Mouse (Mus musculus): ENCODE results near the gene Cltb. TPM values are rescaled to one million over a fixed set of nuclear protein-coding genes. Genes with fewer than 3 reads are reported as not detected.

Cltb gene
- polyA plus RNA-seq, 1 experiment from 2014 or later: 36.3 TPM

- peaks cover 7% of the 10 kb centered on the region; the same call in 1 of the 2 replicates for H3K36me3 ChIP-seq (ENCODE audit: control insufficient read depth, insufficient read depth, low read length)
- ATAC-seq (ENCODE audit: low FRiP score, low TSS enrichment): no peak
- H3K4me2 ChIP-seq (replicated peaks; ENCODE audit: low read depth, low read length): no peak overlapping the region
- H3K27me3 ChIP-seq (ENCODE audit: control insufficient read depth, insufficient read depth, low read length): no peaks in the 10 kb centered on the region
- 0 out of 2 replicates have a peak, but pooled peaks cover 2% of the 10 kb centered on the region for H3K4me1 ChIP-seq (ENCODE audit: control insufficient read depth, insufficient read depth, low read length)
- H3K27ac ChIP-seq (ENCODE audit: low read depth, low read length): no peak overlapping the region
- H3K9me3 ChIP-seq (ENCODE audit: control insufficient read depth, low read length): no peaks in the 10 kb centered on the region
- H3K9ac ChIP-seq (ENCODE audit: low read depth, low read length): no peak overlapping the region
- no peak overlapping the region for H3K4me3 ChIP-seq (ENCODE audit: low read length)
- 69% methylated on average over 4 of the region's 4 CpGs for WGBS
These were observed 6.9 kb downstream of the Cltb start for GRCm38 (mm10) chr13:54604221-54604620.

- H3K9me3 ChIP-seq (ENCODE audit: control insufficient read depth, low read length): no peaks in the 10 kb centered on the region
- H3K4me1 ChIP-seq (ENCODE audit: control insufficient read depth, insufficient read depth, low read length): no peaks in the 10 kb centered on the region
- ATAC-seq (ENCODE audit: low FRiP score, low TSS enrichment): no peak
- H3K27ac ChIP-seq (ENCODE audit: low read depth, low read length): no peak overlapping the region
- H3K36me3 ChIP-seq (ENCODE audit: control insufficient read depth, insufficient read depth, low read length): peaks cover 7% of the 10 kb centered on the region; the same call in 1 of the 2 replicates
- H3K9ac ChIP-seq (ENCODE audit: low read depth, low read length): no peak overlapping the region
- H3K27me3 ChIP-seq (ENCODE audit: control insufficient read depth, insufficient read depth, low read length): no peaks in the 10 kb centered on the region
- H3K4me2 ChIP-seq (replicated peaks; ENCODE audit: low read depth, low read length): no peak overlapping the region
- H3K4me3 ChIP-seq (ENCODE audit: low read length): no peak overlapping the region
These were observed 7.6 kb downstream of the Cltb start for GRCm38 (mm10) chr13:54603501-54603900.

- H3K27me3 ChIP-seq (ENCODE audit: control insufficient read depth, insufficient read depth, low read length): no peaks in the 10 kb centered on the region
- H3K4me1 ChIP-seq (ENCODE audit: control insufficient read depth, insufficient read depth, low read length): no peaks in the 10 kb centered on the region
- H3K4me3 ChIP-seq (ENCODE audit: low read length): no peak overlapping the region
- no peak overlapping the region for H3K9ac ChIP-seq (ENCODE audit: low read depth, low read length)
- H3K27ac ChIP-seq (ENCODE audit: low read depth, low read length): no peak overlapping the region
- no peak overlapping the region for H3K4me2 ChIP-seq (replicated peaks; ENCODE audit: low read depth, low read length)
- 15% methylated on average over 3 of the region's 3 CpGs for WGBS
- no peak for ATAC-seq (ENCODE audit: low FRiP score, low TSS enrichment)
- H3K36me3 ChIP-seq (ENCODE audit: control insufficient read depth, insufficient read depth, low read length): peaks cover 9% of the 10 kb centered on the region; the same call in 1 of the 2 replicates
- no peaks in the 10 kb centered on the region for H3K9me3 ChIP-seq (ENCODE audit: control insufficient read depth, low read length)
These were observed 8.5 kb downstream of the Cltb start for GRCm38 (mm10) chr13:54602639-54603111.

- 91% methylated on average over 12 of the region's 12 CpGs for WGBS
These were observed 12.5 kb downstream of the Cltb start for GRCm38 (mm10) chr13:54598622-54599143.

GRCm38 (mm10) chr13:54596870-54597269 is 14.3 kb downstream of the Cltb start:
- no peak overlapping the region for H3K9ac ChIP-seq (ENCODE audit: low read depth, low read length)
- H3K4me2 ChIP-seq (replicated peaks; ENCODE audit: low read depth, low read length): no peak overlapping the region
- no peak for ATAC-seq (ENCODE audit: low FRiP score, low TSS enrichment)
- H3K36me3 ChIP-seq (ENCODE audit: control insufficient read depth, insufficient read depth, low read length): peaks cover 6% of the 10 kb centered on the region; the same call in 1 of the 2 replicates
- no peak overlapping the region for H3K4me3 ChIP-seq (ENCODE audit: low read length)
- H3K27ac ChIP-seq (ENCODE audit: low read depth, low read length): no peak overlapping the region
- 75% methylated on average over 5 of the region's 5 CpGs for WGBS
- no peaks in the 10 kb centered on the region for H3K4me1 ChIP-seq (ENCODE audit: control insufficient read depth, insufficient read depth, low read length)
- H3K27me3 ChIP-seq (ENCODE audit: control insufficient read depth, insufficient read depth, low read length): no peaks in the 10 kb centered on the region
- H3K9me3 ChIP-seq (ENCODE audit: control insufficient read depth, low read length): no peaks in the 10 kb centered on the region

More at GRCm38 (mm10) chr13:54598622-54599143, 12.5 kb downstream of the Cltb start:
- H3K9me3 ChIP-seq (ENCODE audit: control insufficient read depth, low read length): no peaks in the 10 kb centered on the region
- H3K9ac ChIP-seq (ENCODE audit: low read depth, low read length): no peak overlapping the region
- H3K36me3 ChIP-seq (ENCODE audit: control insufficient read depth, insufficient read depth, low read length): peaks cover 6% of the 10 kb centered on the region; the same call in 1 of the 2 replicates
- H3K27ac ChIP-seq (ENCODE audit: low read depth, low read length): no peak overlapping the region
- H3K4me3 ChIP-seq (ENCODE audit: low read length): no peak overlapping the region
- no peaks in the 10 kb centered on the region for H3K4me1 ChIP-seq (ENCODE audit: control insufficient read depth, insufficient read depth, low read length)
- no peak for ATAC-seq (ENCODE audit: low FRiP score, low TSS enrichment)
- no peak overlapping the region for H3K4me2 ChIP-seq (replicated peaks; ENCODE audit: low read depth, low read length)
- no peaks in the 10 kb centered on the region for H3K27me3 ChIP-seq (ENCODE audit: control insufficient read depth, insufficient read depth, low read length)

- no peak overlapping the region for H3K27ac ChIP-seq (ENCODE audit: low read depth, low read length)
- no peak overlapping the region for H3K4me3 ChIP-seq (ENCODE audit: low read length)
These were observed 14.9 kb downstream of the Cltb start for GRCm38 (mm10) chr13:54596107-54596690.

GRCm38 (mm10) chr13:54593617-54594016 is 17.5 kb downstream of the Cltb start:
- peaks cover 14% of the 10 kb centered on the region; the same call in 1 of the 2 replicates for H3K4me1 ChIP-seq (ENCODE audit: control insufficient read depth, insufficient read depth, low read length)
- H3K36me3 ChIP-seq (ENCODE audit: control insufficient read depth, insufficient read depth, low read length): peaks cover 4% of the 10 kb centered on the region; the same call in 1 of the 2 replicates
- no peak for ATAC-seq (ENCODE audit: low FRiP score, low TSS enrichment)
- no peak overlapping the region for H3K4me2 ChIP-seq (replicated peaks; ENCODE audit: low read depth, low read length)
- H3K9me3 ChIP-seq (ENCODE audit: control insufficient read depth, low read length): no peaks in the 10 kb centered on the region
- WGBS: 92% methylated on average over 11 of the region's 11 CpGs
- H3K27ac ChIP-seq (ENCODE audit: low read depth, low read length): no peak overlapping the region
- H3K4me3 ChIP-seq (ENCODE audit: low read length): no peak overlapping the region
- no peak overlapping the region for H3K9ac ChIP-seq (ENCODE audit: low read depth, low read length)
- no peaks in the 10 kb centered on the region for H3K27me3 ChIP-seq (ENCODE audit: control insufficient read depth, insufficient read depth, low read length)

More at GRCm38 (mm10) chr13:54596107-54596690, 14.9 kb downstream of the Cltb start:
- no peak for ATAC-seq (ENCODE audit: low FRiP score, low TSS enrichment)
- H3K36me3 ChIP-seq (ENCODE audit: control insufficient read depth, insufficient read depth, low read length): peaks cover 6% of the 10 kb centered on the region; the same call in 1 of the 2 replicates
- H3K9ac ChIP-seq (ENCODE audit: low read depth, low read length): no peak overlapping the region
- H3K27me3 ChIP-seq (ENCODE audit: control insufficient read depth, insufficient read depth, low read length): no peaks in the 10 kb centered on the region
- peaks cover 6% of the 10 kb centered on the region; the same call in 1 of the 2 replicates for H3K4me1 ChIP-seq (ENCODE audit: control insufficient read depth, insufficient read depth, low read length)
- H3K9me3 ChIP-seq (ENCODE audit: control insufficient read depth, low read length): no peaks in the 10 kb centered on the region
- H3K4me2 ChIP-seq (replicated peaks; ENCODE audit: low read depth, low read length): no peak overlapping the region
- WGBS: 86% methylated on average over 8 of the region's 8 CpGs

- H3K4me3 ChIP-seq (ENCODE audit: low read length): peak overlapping the region; percentile 87; the same call in 1 of the 2 replicates
These were observed 19.3 kb downstream of the Cltb start for GRCm38 (mm10) chr13:54591776-54592356.

More at GRCm38 (mm10) chr13:54591776-54592356, 19.3 kb downstream of the Cltb start:
- no peak overlapping the region for H3K27ac ChIP-seq (ENCODE audit: low read depth, low read length)
- no peak for ATAC-seq (ENCODE audit: low FRiP score, low TSS enrichment)
- 91% methylated on average over 8 of the region's 8 CpGs for WGBS
- H3K4me2 ChIP-seq (replicated peaks; ENCODE audit: low read depth, low read length): no peak overlapping the region
- no peak overlapping the region; the same call in 1 of the 2 replicates for H3K9ac ChIP-seq (ENCODE audit: low read depth, low read length)
- no peaks in the 10 kb centered on the region for H3K27me3 ChIP-seq (ENCODE audit: control insufficient read depth, insufficient read depth, low read length)
- H3K4me1 ChIP-seq (ENCODE audit: control insufficient read depth, insufficient read depth, low read length): peaks cover 15% of the 10 kb centered on the region; the same call in 1 of the 2 replicates
- peaks cover 8% of the 10 kb centered on the region for H3K36me3 ChIP-seq (ENCODE audit: control insufficient read depth, insufficient read depth, low read length)
- no peaks in the 10 kb centered on the region for H3K9me3 ChIP-seq (ENCODE audit: control insufficient read depth, low read length)

Measured in kidney, embryonic 14.5 days (tissue).